Mouse (Mus musculus) heart, embryonic 11.5 days (tissue): ENCODE data around the gene Pex7. TPM values are rescaled to one million over a fixed set of nuclear protein-coding genes. Genes with fewer than 3 reads are reported as not detected.

Experiments used
- ATAC-seq: fragments of 200-750 bp; cut with Nextera tagmentation; replicated peaks from 2 replicates; pipeline ENCODE4 v1.8.0; 2017; ENCODE audit warnings: moderate library complexity; ENCODE audit not compliant: insufficient number of reproducible peaks, low FRiP score, low TSS enrichment
- H3K27ac ChIP-seq: fragments of 300-500 bp; sonication (generic); 2 replicates; pipeline ENCODE4 v1.5.1; 2014; ENCODE audit warnings: mild to moderate bottlenecking, low read depth, low read length
- H3K27me3 ChIP-seq: fragments of 300-500 bp; sonication (generic); 2 replicates; pipeline ENCODE4 v1.6.1; 2014; ENCODE audit warnings: mild to moderate bottlenecking, low read length, mixed read lengths; ENCODE audit not compliant: control insufficient read depth, insufficient read depth
- H3K36me3 ChIP-seq: fragments of 300-500 bp; sonication (generic); 2 replicates; pipeline ENCODE4 v1.6.1; 2014; ENCODE audit warnings: mild to moderate bottlenecking, low read length, moderate library complexity, mixed read lengths; ENCODE audit not compliant: control insufficient read depth, insufficient read depth
- H3K4me1 ChIP-seq: fragments of 300-500 bp; sonication (generic); 2 replicates; pipeline ENCODE4 v1.6.1; 2014; ENCODE audit warnings: low read length; ENCODE audit not compliant: control insufficient read depth, insufficient read depth
- H3K4me2 ChIP-seq: fragments of 300-500 bp; sonication (generic); 2 replicates; pipeline ENCODE4 v1.6.1; 2014; ENCODE audit warnings: mild to moderate bottlenecking, moderate library complexity
- H3K4me3 ChIP-seq: fragments of 300-500 bp; sonication (generic); 2 replicates; pipeline ENCODE4 v1.5.1; 2014; ENCODE audit warnings: low read depth, low read length
- H3K9ac ChIP-seq: fragments of 300-500 bp; sonication (generic); 2 replicates; pipeline ENCODE4 v1.6.1; 2014; ENCODE audit warnings: mild to moderate bottlenecking, low read depth, low read length, moderate library complexity
- H3K9me3 ChIP-seq: fragments of 300-500 bp; sonication (generic); replicated peaks from 2 replicates; pipeline ENCODE4 v1.6.1; 2016; ENCODE audit warnings: low read length; ENCODE audit not compliant: control insufficient read depth
- WGBS: fragments of 180-500 bp; shearing (Covaris S2); extraction: QIAGEN DNeasy Blood & Tissue Kit; methylation state at CpG from one replicate; pipeline ENCODE4 v1.1.7; 2014; ENCODE audit not compliant: insufficient replicate concordance; 5-methylcytosine and 5-hydroxymethylcytosine counted together
- polyA plus RNA-seq: library from polyadenylated mRNA; unstranded; fragments of >200 nt; fragmentation: Nextera tagmentation; extraction: Ambion mirVana; gene quantifications from 2 replicates; pipeline ENCODE4 v1.2.1, GENCODE M21; 2014

Pex7 gene
- polyA plus RNA-seq, 1 experiment from 2014 or later: 38.4 TPM

DNA sequence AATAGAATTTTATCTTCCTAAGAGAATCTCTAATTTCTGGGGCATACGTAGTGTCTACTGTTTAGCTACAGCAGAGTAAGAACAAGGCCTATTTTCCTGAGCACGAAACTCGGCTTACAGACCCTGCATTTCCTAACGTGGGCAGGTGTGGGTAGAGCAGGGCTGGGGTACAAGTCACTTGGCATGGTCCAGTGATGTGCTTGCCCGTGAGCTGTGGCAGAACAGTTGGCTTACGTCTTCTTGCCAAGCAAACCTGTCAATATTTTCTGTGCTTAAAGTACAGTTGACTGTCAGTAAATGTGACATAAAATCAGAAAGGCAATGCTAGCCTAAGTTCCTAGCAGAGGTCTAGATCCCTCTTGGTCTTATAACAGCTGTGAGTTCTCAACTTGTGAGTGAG lies 39.2 kb upstream of the Pex7 start:
- Histone ChIP-seq H3K27ac (no peak overlapping the region), H3K36me3 (no peaks in the 10 kb centered on the region), H3K4me1 (no peaks in the 10 kb centered on the region), H3K4me3 (no peak overlapping the region), H3K9me3 (no peaks in the 10 kb centered on the region), H3K9ac (no peak overlapping the region), H3K27me3 (no peaks in the 10 kb centered on the region), H3K4me2 (no peak overlapping the region)
- WGBS: 83% methylated on average over 6 of the region's 6 CpGs
- ATAC-seq: no peak

DNA sequence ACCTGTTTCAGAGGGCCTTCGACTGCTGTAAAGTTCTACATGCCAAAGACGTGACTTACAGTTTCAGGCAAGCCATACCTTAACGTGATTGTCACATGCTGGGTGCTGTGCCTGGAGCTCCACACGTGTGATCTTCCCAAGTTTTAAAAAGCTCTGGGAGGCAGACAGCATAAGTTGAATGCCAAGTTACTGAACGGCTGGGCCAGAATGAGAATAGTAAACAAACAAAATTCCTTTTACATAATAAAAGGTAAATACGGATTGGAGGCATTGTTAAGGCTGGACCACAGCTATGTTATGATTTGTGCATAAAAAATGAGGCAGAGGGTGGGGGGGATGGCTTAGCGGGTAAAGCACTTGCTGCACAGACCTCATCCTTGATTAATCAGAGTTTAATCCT lies 38.2 kb upstream of the Pex7 start:
- no peak overlapping the region for H3K4me3 ChIP-seq
- ATAC-seq: no peak
- H3K27ac ChIP-seq: no peak overlapping the region
- peaks cover 5% of the 10 kb centered on the region; the same call in 1 of the 2 replicates for H3K4me1 ChIP-seq
- WGBS: 79% methylated on average over 7 of the region's 7 CpGs
- H3K27me3 ChIP-seq: no peaks in the 10 kb centered on the region
- H3K36me3 ChIP-seq: no peaks in the 10 kb centered on the region
- no peak overlapping the region for H3K9ac ChIP-seq
- H3K4me2 ChIP-seq: no peak overlapping the region
- H3K9me3 ChIP-seq: no peaks in the 10 kb centered on the region

DNA sequence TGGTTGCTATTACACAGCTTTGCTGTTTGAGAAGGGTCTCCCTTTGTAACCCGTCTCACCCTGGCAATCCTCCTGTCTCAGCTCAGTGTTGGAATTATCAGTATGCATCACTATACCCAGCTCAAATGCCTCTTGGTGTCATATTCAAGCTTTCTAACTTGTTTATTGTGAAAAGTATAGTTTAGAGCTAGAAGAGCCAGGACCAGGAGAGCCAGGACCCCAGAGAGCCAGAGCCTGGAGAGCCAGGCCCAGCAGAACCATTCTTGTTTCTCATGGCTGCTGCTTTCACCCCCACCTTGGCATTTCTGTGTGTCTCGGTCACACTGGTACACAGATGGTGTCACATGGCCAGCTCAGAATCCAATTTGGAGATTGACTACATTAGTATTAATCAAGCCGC lies 35.1 kb upstream of the Pex7 start:
- no peak overlapping the region for H3K4me2 ChIP-seq
- H3K36me3 ChIP-seq: no peaks in the 10 kb centered on the region
- no peaks in the 10 kb centered on the region for H3K27me3 ChIP-seq
- H3K9ac ChIP-seq: no peak overlapping the region
- H3K4me1 ChIP-seq: peaks cover 13% of the 10 kb centered on the region
- ATAC-seq: no peak
- no peak overlapping the region for H3K27ac ChIP-seq
- H3K4me3 ChIP-seq: no peak overlapping the region
- no peaks in the 10 kb centered on the region for H3K9me3 ChIP-seq
- WGBS: 88% methylated on average over 3 of the region's 3 CpGs

DNA sequence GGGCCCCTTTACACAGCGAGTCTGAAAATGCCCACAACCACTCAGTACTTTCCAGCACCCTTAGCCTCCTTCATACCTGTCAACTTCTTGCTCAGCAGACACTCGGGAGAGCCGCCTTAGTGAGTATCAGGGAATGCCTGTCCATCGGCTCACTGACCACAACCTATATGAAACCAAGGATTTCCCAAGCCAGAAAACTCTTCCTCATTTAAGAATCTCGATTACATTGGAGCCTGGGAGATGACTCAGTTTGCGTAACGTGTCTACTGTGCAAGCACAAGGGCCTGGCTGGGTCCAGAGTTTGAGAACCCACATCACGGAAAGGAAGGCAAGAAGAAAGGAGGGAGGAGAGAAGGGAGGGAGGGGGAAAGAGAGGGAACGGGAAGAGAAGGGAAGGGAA lies 34.4 kb upstream of the Pex7 start:
- H3K36me3 ChIP-seq: no peaks in the 10 kb centered on the region
- no peak overlapping the region for H3K27ac ChIP-seq
- no peak overlapping the region for H3K4me2 ChIP-seq
- no peak overlapping the region for H3K4me3 ChIP-seq
- no peak overlapping the region for H3K9ac ChIP-seq
- no peaks in the 10 kb centered on the region for H3K27me3 ChIP-seq
- H3K4me1 ChIP-seq: peaks cover 19% of the 10 kb centered on the region
- WGBS: 82% methylated on average over 9 of the region's 9 CpGs
- ATAC-seq: no peak
- H3K9me3 ChIP-seq: no peaks in the 10 kb centered on the region

DNA sequence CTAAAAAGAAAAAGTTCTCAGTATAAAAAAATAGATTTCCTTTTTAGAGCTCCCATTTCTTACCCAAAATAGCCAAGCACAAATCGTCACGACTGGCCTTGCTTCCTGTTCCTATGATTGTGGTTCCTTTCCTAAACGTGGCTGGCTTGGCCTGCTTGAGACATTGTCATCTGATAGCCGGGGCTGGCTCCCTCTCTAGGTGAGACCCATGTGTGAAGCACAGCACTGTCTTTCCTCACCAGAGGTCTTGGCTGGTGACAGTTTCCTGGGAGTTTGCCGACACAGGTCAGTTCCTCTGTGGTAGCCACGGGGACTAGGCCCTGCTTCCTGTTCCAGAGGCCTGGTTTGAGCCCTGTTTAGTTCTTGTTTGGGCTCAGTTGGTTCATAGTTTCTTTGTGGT lies 33.6 kb upstream of the Pex7 start:
- 17% methylated on average over 6 of the region's 6 CpGs for WGBS
- no peak overlapping the region for H3K9ac ChIP-seq
- H3K4me1 ChIP-seq: peaks cover 22% of the 10 kb centered on the region
- H3K4me2 ChIP-seq: no peak overlapping the region
- no peaks in the 10 kb centered on the region for H3K9me3 ChIP-seq
- H3K27ac ChIP-seq: no peak overlapping the region
- no peak for ATAC-seq
- H3K36me3 ChIP-seq: no peaks in the 10 kb centered on the region
- H3K4me3 ChIP-seq: no peak overlapping the region
- no peaks in the 10 kb centered on the region for H3K27me3 ChIP-seq

DNA sequence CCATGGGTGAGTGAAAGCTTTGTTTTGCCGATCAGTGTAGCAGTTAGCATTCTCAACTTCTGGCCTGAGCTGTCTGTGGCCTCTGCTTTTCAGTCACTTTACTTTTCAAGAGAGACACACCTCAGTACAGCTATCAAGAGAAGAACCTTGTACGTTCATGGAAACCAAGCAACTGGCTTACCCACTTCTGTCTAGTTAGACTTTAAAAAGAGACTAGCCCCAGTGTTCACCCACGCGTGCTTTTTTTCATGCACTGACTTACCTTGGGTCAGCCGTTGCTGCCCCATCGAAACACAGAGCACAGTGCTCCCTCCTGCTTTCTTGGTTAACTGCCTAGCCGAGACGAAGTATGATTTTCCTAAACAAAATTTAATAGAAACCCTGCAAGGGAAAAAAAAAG lies 33.1 kb upstream of the Pex7 start:
- no peak overlapping the region for H3K4me3 ChIP-seq
- peaks cover 22% of the 10 kb centered on the region for H3K4me1 ChIP-seq
- 89% methylated on average over 8 of the region's 8 CpGs for WGBS
- no peaks in the 10 kb centered on the region for H3K9me3 ChIP-seq
- no peak overlapping the region for H3K4me2 ChIP-seq
- H3K27ac ChIP-seq: no peak overlapping the region
- 0 out of 2 replicates have a peak, but pooled peaks cover 3% of the 10 kb centered on the region for H3K27me3 ChIP-seq
- no peak for ATAC-seq
- H3K36me3 ChIP-seq: no peaks in the 10 kb centered on the region
- H3K9ac ChIP-seq: no peak overlapping the region

DNA sequence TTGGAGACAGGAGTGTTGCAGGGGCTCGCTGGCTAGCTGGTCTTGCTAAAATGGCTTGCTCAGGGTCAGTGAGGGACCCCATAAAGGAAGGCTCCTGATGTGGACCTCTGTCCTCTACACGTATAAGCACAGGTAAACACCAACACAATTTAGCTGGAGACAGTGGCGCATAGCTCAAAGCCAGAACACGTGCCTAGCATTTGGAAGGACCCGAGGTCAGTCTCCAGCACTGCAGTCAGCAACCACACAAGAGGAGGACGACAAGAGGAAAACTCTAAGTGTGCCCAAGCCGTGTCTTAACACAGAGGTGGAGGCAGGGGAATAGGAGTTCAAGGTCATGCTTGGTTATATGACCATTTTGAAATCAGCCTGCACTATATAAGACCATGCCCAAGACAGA lies 32.6 kb upstream of the Pex7 start:
- peaks cover 22% of the 10 kb centered on the region for H3K4me1 ChIP-seq
- ATAC-seq: no peak
- no peak overlapping the region for H3K4me2 ChIP-seq
- H3K27me3 ChIP-seq: 0 out of 2 replicates have a peak, but pooled peaks cover 3% of the 10 kb centered on the region
- H3K9ac ChIP-seq: no peak overlapping the region
- no peak overlapping the region for H3K4me3 ChIP-seq
- WGBS: 87% methylated on average over 7 of the region's 7 CpGs
- H3K9me3 ChIP-seq: no peaks in the 10 kb centered on the region
- H3K27ac ChIP-seq: no peak overlapping the region
- H3K36me3 ChIP-seq: no peaks in the 10 kb centered on the region

DNA sequence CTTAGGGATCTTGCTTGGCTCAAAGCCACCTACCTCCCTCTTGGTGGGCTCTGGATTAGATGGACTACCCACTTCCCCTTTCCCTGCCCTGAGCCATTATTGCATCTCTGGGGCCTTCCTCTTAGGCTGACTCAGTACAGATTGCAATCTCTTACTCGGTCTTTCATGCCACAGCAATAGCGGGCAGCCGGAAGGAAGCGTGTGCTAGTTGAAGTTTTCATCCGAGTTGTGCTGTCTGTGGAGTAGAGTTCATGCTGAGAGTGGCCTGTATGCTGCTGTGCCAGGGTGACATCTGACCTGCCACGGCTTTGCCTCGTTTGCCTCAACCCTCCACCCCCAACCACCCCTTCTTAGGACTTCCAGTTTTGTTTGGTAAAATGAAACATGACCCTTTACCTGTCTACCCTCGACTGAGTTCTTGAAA lies 31.8 kb upstream of the Pex7 start:
- Histone ChIP-seq H3K36me3 (no peaks in the 10 kb centered on the region), H3K4me3 (no peak overlapping the region), H3K4me2 (no peak overlapping the region), H3K4me1 (peaks cover 22% of the 10 kb centered on the region), H3K9me3 (no peaks in the 10 kb centered on the region), H3K27ac (no peak overlapping the region), H3K27me3 (0 out of 2 replicates have a peak, but pooled peaks cover 7% of the 10 kb centered on the region), H3K9ac (no peak overlapping the region)
- WGBS: 56% methylated on average over 8 of the region's 8 CpGs
- ATAC-seq: no peak

DNA sequence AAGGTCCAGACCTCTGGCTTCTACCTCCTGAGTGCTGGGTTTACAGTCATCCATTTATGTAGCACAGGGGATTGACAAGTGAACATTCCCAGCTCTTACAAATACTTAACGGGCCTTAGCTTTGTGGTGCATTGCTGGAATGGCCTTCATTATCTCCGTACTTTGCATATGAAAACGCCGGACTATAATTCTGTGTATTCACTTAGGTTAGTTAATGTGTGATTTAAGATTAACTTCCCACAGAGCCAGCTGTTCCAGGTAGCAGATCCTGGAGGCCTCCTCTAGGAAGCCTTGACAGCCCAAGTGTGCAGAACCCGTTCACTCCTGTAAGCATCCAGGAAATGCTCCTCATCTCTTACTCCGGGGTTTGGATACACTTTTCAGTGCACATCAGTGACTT lies 31.2 kb upstream of the Pex7 start:
- no peak for ATAC-seq
- no peak overlapping the region for H3K9ac ChIP-seq
- H3K4me2 ChIP-seq: no peak overlapping the region
- H3K9me3 ChIP-seq: no peaks in the 10 kb centered on the region
- 80% methylated on average over 6 of the region's 6 CpGs for WGBS
- H3K4me1 ChIP-seq: peaks cover 23% of the 10 kb centered on the region
- H3K4me3 ChIP-seq: no peak overlapping the region
- H3K27ac ChIP-seq: no peak overlapping the region
- H3K27me3 ChIP-seq: 0 out of 2 replicates have a peak, but pooled peaks cover 7% of the 10 kb centered on the region
- no peaks in the 10 kb centered on the region for H3K36me3 ChIP-seq
